Mouse (Mus musculus) kidney, embryonic 16.5 days (tissue): ENCODE results near the gene Pde8b. TPM values are rescaled to one million over a fixed set of nuclear protein-coding genes. Genes with fewer than 3 reads are reported as not detected.

Source experiments
- ATAC-seq: fragments of 200-750 bp; cut with Nextera tagmentation; 2 replicates; pipeline ENCODE4 v1.8.0; 2017; ENCODE audit warnings: moderate TSS enrichment; ENCODE audit not compliant: low FRiP score, low TSS enrichment
- H3K27ac ChIP-seq: fragments of 300-500 bp; sonication (generic); 2 replicates; pipeline ENCODE4 v1.5.1; 2014; ENCODE audit warnings: low read length
- H3K27me3 ChIP-seq: fragments of 300-500 bp; sonication (generic); 2 replicates; pipeline ENCODE4 v1.6.1; 2014; ENCODE audit warnings: low read length, control low read depth, mixed read lengths; ENCODE audit not compliant: insufficient read depth
- H3K36me3 ChIP-seq: fragments of 300-500 bp; sonication (generic); 2 replicates; pipeline ENCODE4 v1.6.1; 2014; ENCODE audit warnings: low read length, control low read depth, mixed read lengths; ENCODE audit not compliant: insufficient read depth
- H3K4me1 ChIP-seq: fragments of 300-500 bp; sonication (generic); 2 replicates; pipeline ENCODE4 v1.6.1; 2014; ENCODE audit warnings: low read length, control low read depth, mixed read lengths; ENCODE audit not compliant: insufficient read depth
- H3K4me2 ChIP-seq: fragments of 300-500 bp; sonication (generic); replicated peaks from 2 replicates; pipeline ENCODE4 v1.6.1; 2014; ENCODE audit warnings: low read depth, low read length
- H3K4me3 ChIP-seq: fragments of 300-500 bp; sonication (generic); 2 replicates; pipeline ENCODE4 v1.5.1; 2014; ENCODE audit warnings: mild to moderate bottlenecking, low read length
- H3K9ac ChIP-seq: fragments of 300-500 bp; sonication (generic); replicated peaks from 2 replicates; pipeline ENCODE4 v1.6.1; 2014; ENCODE audit warnings: low read length
- H3K9me3 ChIP-seq: fragments of 300-500 bp; sonication (generic); 2 replicates; pipeline ENCODE4 v1.6.1; 2016; ENCODE audit warnings: low read length, control low read depth
- WGBS: fragments of 180-500 bp; shearing (Covaris S2); extraction: QIAGEN DNeasy Blood & Tissue Kit; methylation state at CpG from one replicate; pipeline ENCODE4 v1.1.7; 2014; 5-methylcytosine and 5-hydroxymethylcytosine counted together
- polyA plus RNA-seq: library from polyadenylated mRNA; unstranded; fragments of >200 nt; fragmentation: Nextera tagmentation; extraction: Ambion mirVana; gene quantifications from 2 replicates; pipeline ENCODE4 v1.2.1, GENCODE M21; 2015

Pde8b gene
- polyA plus RNA-seq, 1 experiment from 2014 or later: 12.4 TPM

- Histone ChIP-seq H3K4me2 (no peak overlapping the region), H3K9me3 (no peaks in the 10 kb centered on the region), H3K27ac (0 out of 2 replicates have a peak overlapping the region, but pooled peaks have one; percentile 19), H3K36me3 (no peaks in the 10 kb centered on the region), H3K4me3 (no peak overlapping the region), H3K9ac (no peak overlapping the region), H3K27me3 (no peaks in the 10 kb centered on the region), H3K4me1 (peaks cover 15% of the 10 kb centered on the region)
- ATAC-seq: peak; percentile 33; the same call in 1 of the 2 replicates
- WGBS: 15% methylated on average over 1 of the region's 1 CpGs
Measured at GRCm38 (mm10) chr13:95260391-95260790, 10.3 kb upstream of the Pde8b start.

GRCm38 (mm10) chr13:95257083-95257482 lies 6.9 kb upstream of the Pde8b start:
- H3K4me1 ChIP-seq: peaks cover 15% of the 10 kb centered on the region
- no peaks in the 10 kb centered on the region for H3K36me3 ChIP-seq
- WGBS: 85% methylated on average over 6 of the region's 6 CpGs
- H3K27ac ChIP-seq: no peak overlapping the region
- no peak for ATAC-seq
- no peak overlapping the region for H3K4me3 ChIP-seq
- H3K9me3 ChIP-seq: no peaks in the 10 kb centered on the region
- H3K9ac ChIP-seq: no peak overlapping the region
- no peaks in the 10 kb centered on the region for H3K27me3 ChIP-seq
- H3K4me2 ChIP-seq: no peak overlapping the region

DNA sequence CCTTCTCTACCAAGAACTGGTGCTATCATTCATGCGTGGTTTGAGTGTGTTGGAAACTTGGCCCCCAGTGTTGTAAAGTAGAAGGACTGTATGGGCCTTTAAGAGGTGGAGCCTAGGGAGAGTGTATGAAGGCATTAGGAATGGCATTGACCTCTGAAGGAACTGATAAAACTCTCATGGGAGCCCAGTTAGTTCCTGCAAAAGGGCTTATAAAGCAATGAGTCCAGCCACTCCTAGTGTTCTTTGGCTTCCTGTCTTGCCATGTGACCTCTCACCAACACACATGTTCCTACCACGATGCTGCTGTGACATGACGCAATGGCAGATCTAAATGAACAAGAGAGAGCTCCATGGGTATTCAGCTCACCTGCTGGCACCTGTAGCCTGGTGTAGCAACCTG lies 4.9 kb upstream of the Pde8b start:
- no peak overlapping the region for H3K4me2 ChIP-seq
- 89% methylated on average over 3 of the region's 3 CpGs for WGBS
- no peak for ATAC-seq
- no peak overlapping the region for H3K9ac ChIP-seq
- H3K4me1 ChIP-seq: peaks cover 3% of the 10 kb centered on the region; the same call in 1 of the 2 replicates
- no peak overlapping the region for H3K27ac ChIP-seq
- no peaks in the 10 kb centered on the region for H3K27me3 ChIP-seq
- H3K4me3 ChIP-seq: no peak overlapping the region
- H3K36me3 ChIP-seq: no peaks in the 10 kb centered on the region
- no peaks in the 10 kb centered on the region for H3K9me3 ChIP-seq

- no peak for ATAC-seq
- Histone ChIP-seq H3K4me1 (no peaks in the 10 kb centered on the region), H3K36me3 (no peaks in the 10 kb centered on the region), H3K4me2 (no peak overlapping the region), H3K27ac (no peak overlapping the region), H3K9me3 (0 out of 2 replicates have a peak, but pooled peaks cover 5% of the 10 kb centered on the region), H3K9ac (no peak overlapping the region), H3K27me3 (no peaks in the 10 kb centered on the region), H3K4me3 (no peak overlapping the region)
- WGBS: 72% methylated on average over 2 of the region's 2 CpGs
Measured at GRCm38 (mm10) chr13:95243026-95243425, 7.1 kb downstream of the Pde8b start.

DNA sequence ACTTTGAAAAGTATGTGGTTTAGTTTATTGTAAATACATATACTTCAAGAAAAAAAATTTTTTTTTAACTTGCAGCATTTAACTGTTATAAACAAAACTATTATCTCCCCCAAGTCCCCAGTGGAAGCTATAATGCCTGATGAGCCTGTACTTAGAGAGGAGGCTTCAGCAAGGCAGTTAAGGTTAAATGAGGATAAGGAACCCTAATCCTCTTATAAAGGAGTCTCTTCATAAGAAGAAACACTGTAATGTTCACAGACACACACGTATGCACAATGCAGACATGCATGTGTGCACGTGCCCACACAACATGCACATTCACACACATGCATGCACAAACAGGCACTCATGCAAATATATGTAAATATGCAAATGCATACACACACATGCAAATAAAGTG lies 12.6 kb downstream of the Pde8b start:
- no peak overlapping the region for H3K4me2 ChIP-seq
- 90% methylated on average over 2 of the region's 2 CpGs for WGBS
- no peak overlapping the region for H3K9ac ChIP-seq
- H3K4me1 ChIP-seq: no peaks in the 10 kb centered on the region
- H3K9me3 ChIP-seq: 0 out of 2 replicates have a peak, but pooled peaks cover 5% of the 10 kb centered on the region
- no peak overlapping the region for H3K27ac ChIP-seq
- H3K4me3 ChIP-seq: no peak overlapping the region
- no peaks in the 10 kb centered on the region for H3K36me3 ChIP-seq
- no peaks in the 10 kb centered on the region for H3K27me3 ChIP-seq
- ATAC-seq: no peak

GRCm38 (mm10) chr13:95235261-95235660 lies 14.9 kb downstream of the Pde8b start:
- Histone ChIP-seq H3K27me3 (no peaks in the 10 kb centered on the region), H3K4me3 (no peak overlapping the region), H3K36me3 (no peaks in the 10 kb centered on the region), H3K4me1 (no peaks in the 10 kb centered on the region), H3K4me2 (no peak overlapping the region), H3K9me3 (no peaks in the 10 kb centered on the region), H3K27ac (no peak overlapping the region), H3K9ac (no peak overlapping the region)
- 82% methylated on average over 8 of the region's 8 CpGs for WGBS
- ATAC-seq: no peak

DNA sequence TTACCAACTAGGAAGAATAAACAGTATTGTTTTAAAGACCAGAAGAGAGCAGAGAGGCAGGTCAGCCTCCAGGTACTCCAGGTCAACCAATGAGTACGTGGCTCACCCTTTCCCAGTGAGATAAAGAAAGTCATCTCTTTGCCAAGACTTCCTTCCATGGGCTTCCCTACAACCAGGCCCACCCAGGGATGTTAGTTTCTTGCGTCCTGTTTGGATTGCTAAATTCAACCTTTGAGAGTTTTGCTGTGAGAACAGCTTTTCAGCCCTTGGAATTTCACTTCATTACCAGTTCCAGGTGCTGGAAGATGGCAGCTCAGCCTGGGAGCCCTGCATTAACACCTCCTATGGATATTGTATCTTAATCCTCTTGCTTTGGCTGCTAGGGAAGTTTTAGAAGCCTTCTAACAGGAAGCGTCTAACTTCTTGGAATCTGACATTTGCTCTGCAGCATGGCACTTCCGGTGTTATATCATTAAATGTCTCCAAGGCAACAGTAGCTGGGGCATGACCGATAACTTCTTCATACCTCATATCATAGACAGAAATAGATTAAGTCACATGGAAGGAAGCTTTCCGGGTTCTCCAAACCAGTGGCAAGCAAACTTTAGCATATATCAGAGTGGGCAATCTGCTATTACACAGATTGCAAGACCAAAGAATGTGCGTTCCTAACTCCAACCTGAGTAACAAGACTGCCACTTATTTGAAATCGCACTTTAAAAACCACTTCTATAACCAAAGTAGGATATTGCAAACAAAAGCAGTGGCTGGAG lies 18.6 kb downstream of the Pde8b start:
- Histone ChIP-seq H3K9ac (no peak overlapping the region), H3K4me1 (no peaks in the 10 kb centered on the region), H3K36me3 (no peaks in the 10 kb centered on the region), H3K9me3 (no peaks in the 10 kb centered on the region), H3K27me3 (no peaks in the 10 kb centered on the region), H3K27ac (0 out of 2 replicates have a peak overlapping the region, but pooled peaks have one; percentile 13), H3K4me3 (no peak overlapping the region), H3K4me2 (no peak overlapping the region)
- WGBS: 73% methylated on average over 8 of the region's 8 CpGs
- 0 out of 2 replicates have a peak, but pooled peaks have one; percentile 19 for ATAC-seq

DNA sequence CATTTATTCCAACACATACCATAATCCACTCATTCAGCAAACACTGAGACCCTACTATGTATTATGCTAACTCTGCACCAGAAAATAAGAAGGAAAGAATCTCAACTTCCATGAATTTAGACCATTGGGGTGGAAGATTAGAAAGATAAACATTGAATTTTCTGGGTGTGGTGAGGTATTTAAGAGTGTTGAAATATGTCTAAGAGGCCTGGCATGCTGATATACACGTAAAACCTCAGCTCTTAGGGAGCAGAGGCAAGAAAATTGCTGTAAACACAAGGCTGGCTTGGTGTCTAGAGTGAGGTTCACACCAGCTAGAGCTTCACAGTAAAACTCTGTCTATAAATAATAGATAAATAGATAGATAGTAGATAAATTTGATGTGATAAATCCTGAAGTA lies 19.8 kb downstream of the Pde8b start:
- no peak overlapping the region for H3K27ac ChIP-seq
- no peak overlapping the region for H3K4me3 ChIP-seq
- no peak overlapping the region for H3K9ac ChIP-seq
- 70% methylated on average over 1 of the region's 1 CpGs for WGBS
- no peaks in the 10 kb centered on the region for H3K4me1 ChIP-seq
- no peaks in the 10 kb centered on the region; the same call in 1 of the 2 replicates for H3K27me3 ChIP-seq
- no peak for ATAC-seq
- no peaks in the 10 kb centered on the region for H3K9me3 ChIP-seq
- H3K36me3 ChIP-seq: no peaks in the 10 kb centered on the region
- H3K4me2 ChIP-seq: no peak overlapping the region

GRCm38 (mm10) chr13:95224491-95224890 lies 25.6 kb downstream of the Pde8b start:
- no peaks in the 10 kb centered on the region for H3K9me3 ChIP-seq
- no peak for ATAC-seq
- no peak overlapping the region for H3K4me3 ChIP-seq
- H3K9ac ChIP-seq: no peak overlapping the region
- 82% methylated on average over 2 of the region's 2 CpGs for WGBS
- peaks cover 23% of the 10 kb centered on the region for H3K27me3 ChIP-seq
- no peaks in the 10 kb centered on the region for H3K4me1 ChIP-seq
- H3K36me3 ChIP-seq: no peaks in the 10 kb centered on the region
- H3K27ac ChIP-seq: no peak overlapping the region
- H3K4me2 ChIP-seq: no peak overlapping the region

- no peak for ATAC-seq
- no peak overlapping the region for H3K27ac ChIP-seq
- no peaks in the 10 kb centered on the region for H3K9me3 ChIP-seq
- H3K4me1 ChIP-seq: no peaks in the 10 kb centered on the region
- H3K27me3 ChIP-seq: peaks cover 23% of the 10 kb centered on the region
- WGBS: 57% methylated on average over 2 of the region's 2 CpGs
- no peaks in the 10 kb centered on the region for H3K36me3 ChIP-seq
- peak overlapping the region; percentile 70 for H3K9ac ChIP-seq
- peak overlapping the region; percentile 98 for H3K4me2 ChIP-seq
- peak overlapping the region; percentile 74 for H3K4me3 ChIP-seq
Measured at GRCm38 (mm10) chr13:95223427-95223772, 26.7 kb downstream of the Pde8b start.
